Mouse (Mus musculus) brown adipose tissue, adult 24 weeks (tissue): ENCODE data around the gene Tent4a. TPM values are rescaled to one million over a fixed set of nuclear protein-coding genes. Genes with fewer than 3 reads are reported as not detected.
"Not testable (repeated sequence)": the region's sequence is repeated elsewhere in the genome, so short reads cannot be mapped to it uniquely, and the experiment has no call there.

Experiments
- H3K27ac ChIP-seq: fragments of 200-500 bp; replicated peaks from 2 replicates; pipeline ENCODE4 v1.5.1; 2012; ENCODE audit warnings: low read depth, mild to moderate bottlenecking, low read length
- H3K4me1 ChIP-seq: fragments of 200-500 bp; 2 replicates; pipeline ENCODE4 v1.6.1; 2012; ENCODE audit warnings: low read length, mixed read lengths; ENCODE audit not compliant: control insufficient read depth, insufficient read depth, insufficient read length
- H3K4me3 ChIP-seq: fragments of 200-500 bp; 2 replicates; pipeline ENCODE4 v1.5.1; 2012; ENCODE audit warnings: low read depth, mild to moderate bottlenecking, low read length, moderate library complexity; ENCODE audit not compliant: insufficient read depth
- polyA plus RNA-seq: library from polyadenylated mRNA; stranded (reverse); fragments of >200 nt; gene quantifications from 2 replicates; pipeline ENCODE4 v1.2.4, GENCODE M21; 2012; ENCODE audit not compliant: missing spikeins, insufficient read depth, insufficient read length

Tent4a gene
- polyA plus RNA-seq, result 3.6 and 4.1 TPM in 2 replicates

GRCm38 (mm10) chr13:69534334-69534653 lies at the start of gene Tent4a:
Gene Tent4a (minus strand): TSS chr13:69534617.
- Histone ChIP-seq H3K27ac (peak within 1 kb of the TSS; percentile 49), H3K4me1 (peaks cover 20% of the 10 kb centered on the region), H3K4me3 (peak within 1 kb of the TSS; percentile 96)

DNA sequence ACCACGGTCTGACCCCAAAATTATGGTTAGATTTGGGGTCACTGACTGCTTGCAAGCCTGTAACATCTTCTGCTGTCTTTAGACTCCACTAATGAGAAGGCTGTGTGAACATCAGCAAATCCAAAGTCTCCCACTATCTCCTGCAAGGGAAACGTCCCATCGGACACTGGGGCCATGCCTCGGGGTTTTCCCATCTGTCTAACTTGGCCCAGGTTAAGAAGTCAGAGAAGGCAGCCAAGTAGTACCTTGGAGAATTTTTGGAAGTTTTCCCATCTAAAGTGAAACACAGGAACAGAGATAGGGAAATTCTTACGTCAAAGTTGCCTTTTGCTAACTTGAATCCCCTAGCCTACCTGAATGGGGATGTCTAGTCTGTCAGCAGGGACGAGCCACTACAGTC lies 49.2 kb upstream of the Tent4a start:
- Histone ChIP-seq H3K27ac (no peak overlapping the region), H3K4me3 (no peak overlapping the region), H3K4me1 (peaks cover 8% of the 10 kb centered on the region; the same call in 1 of the 2 replicates)

DNA sequence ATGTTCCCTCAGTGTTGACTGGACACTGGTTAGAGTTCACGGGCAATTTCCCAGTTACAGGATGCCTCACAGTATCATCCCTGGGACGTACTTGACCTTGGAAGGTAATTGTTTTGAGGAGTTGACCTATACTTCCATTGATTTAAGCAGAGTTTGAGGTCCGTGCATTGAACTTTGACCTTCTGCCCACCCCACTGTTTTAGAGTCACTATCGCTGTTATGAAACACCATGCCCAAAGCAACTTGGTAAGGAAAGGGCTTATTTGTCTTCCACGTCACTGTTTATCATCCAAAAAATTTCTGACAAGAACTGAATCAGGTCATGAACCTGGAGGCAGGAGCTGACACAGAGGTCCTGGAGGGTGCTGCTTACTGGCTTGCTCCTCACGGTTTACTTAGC lies 48.0 kb upstream of the Tent4a start:
- peaks cover 8% of the 10 kb centered on the region; the same call in 1 of the 2 replicates for H3K4me1 ChIP-seq
- H3K27ac ChIP-seq, result no peak overlapping the region
- H3K4me3 ChIP-seq, result no peak overlapping the region

DNA sequence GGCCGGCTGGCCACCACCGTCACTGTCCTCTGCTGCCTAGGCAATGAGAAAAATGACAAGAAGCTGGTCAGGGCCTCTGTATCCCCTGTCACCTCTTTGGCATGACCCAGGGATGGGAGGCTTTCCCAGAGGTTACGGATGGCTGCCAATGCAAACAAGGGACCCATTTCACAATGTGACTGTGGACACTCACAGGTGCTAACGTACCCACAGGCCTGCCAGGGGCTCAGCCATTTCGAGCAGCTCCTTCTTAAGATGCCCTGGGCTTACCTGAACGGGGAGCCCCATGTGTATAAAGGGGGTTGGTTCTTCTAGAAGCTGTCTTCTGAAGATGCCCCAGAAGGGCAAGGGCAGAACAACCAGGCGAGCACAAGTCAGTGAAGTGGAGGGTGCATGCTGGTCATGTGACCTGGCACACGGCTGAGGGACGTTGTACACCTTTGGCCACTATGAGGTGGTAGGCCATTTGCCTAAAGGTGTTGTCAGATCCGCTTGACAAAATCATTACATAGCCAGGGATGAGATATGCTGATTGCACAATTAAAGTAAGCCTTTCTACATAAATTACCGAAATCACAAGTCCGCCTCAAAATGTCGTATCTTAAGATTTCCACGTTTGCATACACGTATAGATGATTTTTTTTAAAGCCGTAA lies 42.9 kb upstream of the Tent4a start:
- no peaks in the 10 kb centered on the region for H3K4me1 ChIP-seq
- no peak overlapping the region for H3K27ac ChIP-seq
- H3K4me3 ChIP-seq, result no peak overlapping the region

- Histone ChIP-seq H3K27ac (no peak overlapping the region), H3K4me1 (no peaks in the 10 kb centered on the region), H3K4me3 (no peak overlapping the region)
Measured at GRCm38 (mm10) chr13:69576676-69577075, 42.3 kb upstream of the Tent4a start.

DNA sequence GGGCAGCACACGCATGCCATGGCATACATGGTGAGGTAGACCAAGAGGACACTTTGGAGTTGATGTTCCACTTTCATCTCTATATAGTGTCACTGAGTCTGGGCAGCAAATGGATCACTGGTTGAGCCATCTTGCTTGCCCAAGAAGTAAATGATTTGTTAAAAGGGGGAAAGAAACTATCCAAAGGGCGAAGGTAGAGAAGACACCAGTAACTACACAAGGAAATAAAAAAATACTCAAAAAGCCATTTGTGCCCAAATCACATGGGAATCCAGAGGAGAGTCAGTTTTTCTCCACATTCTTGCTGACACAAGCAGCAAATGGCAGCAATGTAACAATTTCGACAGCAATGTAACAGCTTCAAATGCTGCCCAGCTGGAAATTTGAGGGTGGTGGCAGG lies 38.2 kb upstream of the Tent4a start:
- no peak overlapping the region for H3K27ac ChIP-seq
- H3K4me1 ChIP-seq, result no peaks in the 10 kb centered on the region
- no peak overlapping the region for H3K4me3 ChIP-seq

GRCm38 (mm10) chr13:69569201-69569600 lies 34.8 kb upstream of the Tent4a start:
- Histone ChIP-seq H3K4me1 (no peaks in the 10 kb centered on the region), H3K27ac (no peak overlapping the region), H3K4me3 (no peak overlapping the region)

GRCm38 (mm10) chr13:69565401-69565800 lies 31.0 kb upstream of the Tent4a start:
- not testable (repeated sequence) for H3K4me3 ChIP-seq, H3K4me1 ChIP-seq, H3K27ac ChIP-seq

DNA sequence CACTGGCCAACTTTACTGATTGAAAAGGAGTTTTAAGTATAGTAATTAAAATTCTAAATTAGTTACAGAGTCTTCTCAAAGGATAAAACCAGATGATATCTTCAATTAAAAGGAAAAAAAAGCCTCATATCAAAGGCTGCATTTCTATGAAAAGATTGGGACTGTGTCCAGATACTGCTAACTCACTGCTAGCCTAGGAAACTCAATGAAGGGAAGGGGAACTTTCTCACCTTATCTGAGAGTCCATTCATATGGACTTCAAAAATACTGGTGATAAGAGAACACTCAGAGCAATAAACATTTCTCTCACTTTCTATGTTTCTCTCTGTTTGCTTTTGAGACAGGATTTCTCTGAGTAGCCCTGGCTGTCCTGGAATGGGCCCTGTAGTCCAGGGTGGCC lies 30.2 kb upstream of the Tent4a start:
- Histone ChIP-seq H3K27ac (no peak overlapping the region), H3K4me3 (no peak overlapping the region), H3K4me1 (no peaks in the 10 kb centered on the region)

GRCm38 (mm10) chr13:69563905-69564304 lies 29.5 kb upstream of the Tent4a start:
- no peak overlapping the region for H3K27ac ChIP-seq

GRCm38 (mm10) chr13:69562654-69563574 lies 28.5 kb upstream of the Tent4a start:
- Histone ChIP-seq H3K4me1 (no peaks in the 10 kb centered on the region), H3K27ac (no peak overlapping the region), H3K4me3 (no peak overlapping the region)

More at GRCm38 (mm10) chr13:69563905-69564304, 29.5 kb upstream of the Tent4a start:
- H3K4me1 ChIP-seq, result no peaks in the 10 kb centered on the region
- H3K4me3 ChIP-seq, result no peak overlapping the region

DNA sequence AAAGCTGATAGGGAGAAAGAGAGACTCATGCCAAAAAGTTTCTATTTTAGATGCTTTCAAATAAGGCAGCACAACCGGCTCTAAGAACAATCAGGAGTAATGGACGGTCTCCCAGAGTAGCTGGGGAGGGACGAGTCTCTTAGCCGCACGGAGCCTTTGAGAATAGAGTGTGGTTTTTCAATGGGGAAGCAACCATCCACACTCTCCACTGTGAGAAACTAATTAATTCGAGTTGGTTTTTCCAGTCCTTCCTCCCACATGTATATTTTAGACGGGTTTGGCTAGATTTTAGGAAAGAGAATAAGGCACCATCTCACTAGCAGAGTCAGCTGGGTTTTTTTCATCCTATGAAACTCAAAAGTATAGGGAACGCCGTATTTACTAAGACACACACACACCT lies 27.6 kb upstream of the Tent4a start:
- H3K4me1 ChIP-seq, result no peaks in the 10 kb centered on the region
- no peak overlapping the region for H3K27ac ChIP-seq
- H3K4me3 ChIP-seq, result no peak overlapping the region

DNA sequence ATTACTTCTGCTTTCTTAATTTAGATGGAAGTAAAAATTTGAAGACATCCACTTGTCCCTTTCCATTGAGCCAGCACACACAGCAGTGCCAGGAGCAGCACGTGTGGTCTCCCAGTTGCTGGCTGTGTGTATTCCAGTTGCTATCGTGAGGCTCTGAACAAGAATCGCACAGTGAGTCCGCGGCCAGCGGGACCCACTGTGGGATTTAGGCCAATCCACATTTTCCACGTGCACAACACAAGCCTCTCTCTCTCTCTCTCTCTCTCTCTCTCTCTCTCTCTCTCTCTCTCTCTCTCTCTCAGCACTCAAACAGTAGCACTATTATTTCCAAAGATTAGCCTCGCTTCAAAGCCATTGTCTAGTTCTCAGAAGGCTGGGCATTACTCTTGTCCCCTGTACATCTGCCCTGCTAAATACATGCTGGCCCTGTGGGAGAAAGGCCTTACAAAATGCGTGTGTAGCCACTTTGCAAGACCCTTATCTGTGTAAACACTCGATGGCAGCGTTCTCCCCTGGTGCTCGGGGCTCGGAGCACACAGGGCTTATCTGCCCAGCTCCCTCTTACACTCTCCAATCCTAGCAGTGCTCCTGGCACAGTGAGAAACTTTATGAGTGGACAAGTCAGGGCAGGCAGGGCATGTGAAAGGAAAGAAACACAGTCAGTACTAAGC lies 25.0 kb upstream of the Tent4a start:
- H3K27ac ChIP-seq, result no peak overlapping the region
- H3K4me1 ChIP-seq, result no peaks in the 10 kb centered on the region
- H3K4me3 ChIP-seq, result no peak overlapping the region

- Histone ChIP-seq H3K27ac (no peak overlapping the region), H3K4me1 (no peaks in the 10 kb centered on the region), H3K4me3 (no peak overlapping the region)
Measured at GRCm38 (mm10) chr13:69558098-69558660, 23.8 kb upstream of the Tent4a start.

DNA sequence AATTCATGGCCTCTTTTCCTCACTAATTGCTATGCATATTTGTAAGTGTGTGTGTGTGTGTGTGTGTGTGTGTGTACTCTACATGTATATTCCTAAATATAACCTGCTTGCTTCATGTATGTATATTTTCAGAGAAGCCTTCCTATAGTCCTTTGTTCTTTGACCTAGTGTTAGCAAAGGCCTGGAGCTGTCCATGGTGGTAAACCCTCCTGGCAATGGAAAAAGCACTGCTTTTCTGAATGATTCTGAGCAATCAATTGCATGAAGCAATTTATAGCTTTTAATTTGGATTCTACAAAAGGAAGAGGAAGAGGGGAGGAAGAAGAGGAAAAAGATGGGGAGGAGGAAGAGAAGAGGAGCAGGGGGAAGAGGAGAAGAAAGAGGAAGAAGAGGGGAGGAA lies 22.3 kb upstream of the Tent4a start:
- Histone ChIP-seq H3K27ac (no peak overlapping the region), H3K4me3 (no peak overlapping the region), H3K4me1 (no peaks in the 10 kb centered on the region)
